Mouse (Mus musculus) right cerebral cortex, adult 2 months (tissue): Measurements from ENCODE around the gene Pld1.
A peak's percentile ranks its signal among the peaks of the same experiment; 100 is the strongest.

Experiments
- DNase-seq, 2 experiments: peaks; one replicate each; pipeline ENCODE4 v3.0.0; 2021 to 2022; ENCODE audit warnings: low spot score in 2 of 2

Pld1 gene

DNA sequence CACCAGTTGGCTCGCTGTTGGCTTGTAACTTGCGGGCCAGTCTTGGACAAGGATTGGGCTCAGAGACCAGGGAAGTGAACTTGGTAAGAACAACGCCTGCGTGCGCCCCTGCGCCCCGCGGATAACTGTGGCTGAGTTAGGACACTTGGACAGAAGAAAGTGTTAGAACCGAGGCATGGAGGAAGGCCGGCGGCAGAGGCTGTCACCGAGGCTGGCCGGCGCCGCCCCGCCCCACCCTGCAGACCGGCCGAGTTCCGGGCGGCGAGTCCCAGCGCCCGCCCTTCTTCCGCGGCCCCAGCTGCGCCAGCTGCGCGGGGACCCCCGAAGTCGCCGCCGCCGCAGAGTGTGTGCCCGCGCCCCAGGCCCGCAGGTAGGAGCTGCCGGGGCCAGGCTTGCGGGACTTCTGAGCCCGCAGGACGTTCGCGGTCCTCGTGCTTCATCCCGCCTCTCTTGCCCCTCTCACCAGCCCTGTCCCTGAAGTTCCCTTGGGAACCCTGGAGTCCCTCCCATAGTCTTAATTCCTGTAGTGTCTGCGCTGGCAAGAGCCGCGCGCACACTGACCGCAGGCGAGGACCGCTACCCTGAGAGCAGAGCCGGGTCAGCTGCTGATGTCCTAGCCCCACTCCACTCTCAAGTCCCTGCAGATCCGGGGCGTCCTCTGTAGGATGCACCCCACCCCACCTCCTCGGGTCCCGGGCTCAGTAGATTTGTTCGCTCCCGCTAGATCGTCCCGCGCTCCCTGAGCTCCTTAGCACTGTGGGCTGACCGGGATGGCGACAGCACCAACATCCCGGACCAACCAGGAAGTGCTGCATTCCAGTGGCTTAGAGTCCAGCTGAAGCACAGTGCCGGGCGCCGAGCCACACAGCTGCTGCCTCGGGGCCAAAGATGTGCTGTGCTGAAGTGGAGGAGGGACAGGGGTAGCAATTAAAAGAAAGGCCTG, at the start of gene Pld1:
Gene Pld1 (plus strand): TSS at position 315 of the 943 bp plus-strand sequence.
- DNase-seq, result peak; percentile 43 to 48

DNA sequence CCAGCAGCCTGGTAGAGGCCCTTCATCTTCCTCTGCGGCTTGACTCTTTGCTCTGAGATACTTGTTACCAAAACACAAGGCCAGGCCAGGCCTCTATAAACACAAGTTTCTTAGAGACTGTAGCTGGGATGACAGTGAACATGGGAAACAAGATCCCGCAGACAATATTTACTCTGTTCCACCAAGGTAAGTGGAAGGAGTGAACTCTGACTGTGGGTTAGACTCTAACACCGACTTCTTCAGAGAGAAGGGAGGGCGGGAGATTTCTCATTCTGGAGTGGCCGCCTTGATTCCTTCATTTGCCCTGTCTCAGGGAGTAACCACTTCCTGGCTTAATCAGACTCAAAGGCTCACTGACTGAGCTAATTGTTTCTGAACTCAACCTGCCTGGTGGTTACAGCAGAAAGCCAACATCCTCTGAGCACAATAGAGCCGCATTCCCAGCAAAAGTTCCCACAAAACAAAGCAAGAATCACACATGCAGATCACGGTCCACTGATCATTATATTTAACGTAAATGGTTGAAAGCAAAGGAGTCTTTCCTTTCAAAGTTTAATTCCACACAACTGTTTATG, 42.1 kb upstream of the Pld1 start, which contains the start of gene Tmem212:
Gene Tmem212 (minus strand): TSS at position 51 of the 575 bp plus-strand sequence.
- no peak for DNase-seq

DNA sequence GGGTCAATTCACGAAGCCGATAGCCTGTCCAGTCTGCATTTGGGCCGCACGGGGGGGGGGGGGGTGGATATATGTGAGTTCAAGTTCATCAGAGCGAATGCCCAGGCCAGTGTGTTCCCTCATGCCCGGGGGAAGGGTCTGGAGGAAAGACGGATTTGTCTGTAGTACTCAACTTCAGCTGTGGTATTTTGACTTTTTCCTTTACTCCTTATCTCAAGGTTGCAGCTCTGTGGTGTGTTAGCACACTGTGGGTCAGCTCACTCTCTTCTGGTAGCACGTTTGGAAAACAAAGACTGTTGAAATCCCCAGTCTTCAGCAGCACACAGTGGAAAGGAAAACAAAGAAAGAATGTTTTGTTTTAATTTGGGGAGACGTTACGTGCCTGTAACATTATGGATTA, 40.3 kb upstream of the Pld1 start:
- no peak for DNase-seq

DNA sequence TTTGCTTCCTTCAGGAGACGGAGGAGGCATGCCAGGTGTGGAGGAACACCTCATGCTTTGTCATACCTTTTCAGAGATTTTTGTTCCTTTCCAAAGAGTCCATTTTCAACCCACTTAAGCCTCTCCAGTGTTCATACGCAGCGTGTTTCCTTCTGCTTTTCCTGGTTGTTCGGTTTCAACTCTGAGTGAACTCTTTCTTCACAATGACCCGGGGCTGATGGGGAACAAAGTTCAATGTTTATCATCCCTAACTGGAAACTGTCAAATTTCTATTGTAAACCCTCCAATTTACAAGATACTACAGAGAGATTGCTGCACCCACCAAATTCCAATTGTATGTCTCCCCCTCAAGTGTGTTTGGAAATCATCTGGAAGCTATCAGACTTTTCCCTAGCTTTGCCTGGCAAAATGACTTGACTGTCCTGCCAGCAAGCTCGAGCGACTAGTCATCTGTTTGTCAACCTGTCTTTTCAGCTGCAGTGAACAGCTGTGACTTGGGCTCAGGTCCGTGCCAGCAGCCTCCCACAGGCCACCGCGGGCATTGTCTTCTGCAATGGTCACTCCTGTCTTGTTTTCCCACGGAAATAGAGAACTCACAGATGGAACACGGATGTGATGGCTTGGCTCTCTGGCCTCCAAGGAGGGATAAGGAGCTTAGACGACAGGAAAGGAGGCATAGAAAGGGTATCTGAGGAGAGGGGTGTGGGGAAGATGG, 39.3 kb upstream of the Pld1 start:
- DNase-seq, result no peak

DNA sequence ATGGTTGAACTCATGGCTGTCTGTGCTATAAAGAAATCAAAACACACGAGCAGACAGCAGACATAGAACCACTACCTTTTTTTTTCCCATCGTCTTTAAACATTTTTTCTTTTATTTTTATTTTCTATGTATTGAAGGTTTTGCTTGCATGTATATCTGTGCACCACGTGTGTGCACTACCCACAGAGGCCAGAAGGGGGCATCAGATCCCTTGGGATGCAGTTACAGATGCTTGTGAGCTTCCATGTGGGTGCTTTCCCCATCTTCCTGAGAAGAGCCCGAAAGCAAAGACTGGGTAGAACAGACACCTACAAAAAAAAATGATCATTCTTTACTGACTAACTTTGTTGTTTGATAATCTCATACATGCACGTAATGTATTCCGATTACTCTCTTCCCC, 36.6 kb upstream of the Pld1 start:
- no peak for DNase-seq

DNA sequence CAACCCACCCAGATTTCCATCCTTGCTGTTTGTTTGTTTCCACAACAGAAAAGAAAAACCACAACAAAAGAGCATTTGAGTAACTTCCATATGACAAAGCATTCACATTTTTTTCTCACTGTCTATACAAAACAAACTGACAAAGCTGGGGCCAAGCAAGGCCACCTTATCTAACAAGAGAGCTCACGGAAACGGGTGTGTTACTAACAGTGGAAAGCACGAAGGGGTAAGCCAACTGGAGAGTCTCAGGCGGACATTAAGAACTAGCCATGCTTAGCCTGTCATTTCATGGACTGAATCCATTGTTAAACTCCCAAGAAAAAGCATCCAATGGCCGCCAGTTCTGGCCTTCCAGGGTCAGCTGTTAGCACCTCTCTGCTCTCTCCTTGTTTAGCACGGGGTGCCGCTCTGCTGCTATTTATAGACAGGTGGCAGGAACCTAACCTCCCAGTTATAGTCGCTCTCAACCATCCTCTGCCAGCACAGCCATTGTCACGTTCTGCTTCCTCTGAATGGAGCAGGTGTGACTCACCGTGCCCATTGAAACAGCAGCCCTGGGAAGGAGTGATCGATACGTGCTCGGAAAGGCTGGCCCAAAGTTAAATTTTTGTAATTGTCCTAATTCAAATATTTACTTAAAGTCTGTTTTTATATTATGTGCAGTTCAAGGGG, 33.7 kb upstream of the Pld1 start:
- DNase-seq, result no peak

DNA sequence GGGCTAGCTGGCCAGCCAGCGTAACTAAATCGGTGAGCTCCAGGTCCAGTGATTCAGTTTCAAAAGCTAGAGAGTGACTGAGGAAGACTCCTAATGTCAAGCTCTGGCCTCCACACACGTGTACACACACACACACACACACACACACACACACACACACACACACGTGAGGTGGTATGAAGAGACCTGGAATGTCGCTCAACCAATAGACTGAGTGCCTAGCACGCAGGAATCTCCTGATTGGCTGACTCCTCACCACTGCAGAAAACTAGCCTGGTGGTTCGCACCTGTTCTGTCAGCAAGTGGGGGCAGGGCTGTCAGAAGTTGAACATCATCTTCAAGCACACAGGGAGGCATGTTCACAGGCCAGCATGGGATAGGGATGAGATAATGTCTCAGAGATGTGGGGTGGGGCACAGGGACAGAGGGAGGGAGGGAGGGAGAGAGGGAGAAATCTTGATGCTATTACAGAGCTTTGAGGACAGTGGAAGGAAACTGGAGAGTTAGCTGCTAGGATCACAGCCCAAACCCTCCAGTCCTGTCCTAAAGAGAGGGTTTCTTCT, 31.8 kb upstream of the Pld1 start:
- no peak for DNase-seq

DNA sequence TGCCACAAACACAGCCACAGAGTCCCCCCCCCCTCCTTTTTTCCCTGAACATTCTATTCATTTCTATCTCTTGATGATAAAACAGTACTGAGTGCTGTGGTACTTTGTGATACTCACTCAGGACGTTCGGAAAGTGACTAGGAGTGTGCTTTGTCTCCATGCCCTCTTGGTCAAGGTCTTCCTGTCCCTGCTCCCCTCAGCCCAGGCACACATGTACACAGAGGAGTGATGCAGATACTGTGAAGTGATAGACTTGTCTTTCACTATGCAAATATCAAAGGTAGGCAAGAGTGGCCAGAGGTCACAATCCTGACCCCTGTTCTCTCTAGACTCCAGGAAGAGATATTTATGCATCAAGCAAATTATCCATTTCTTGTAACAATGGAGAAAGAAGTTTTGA, 31.2 kb upstream of the Pld1 start:
- DNase-seq, result no peak

DNA sequence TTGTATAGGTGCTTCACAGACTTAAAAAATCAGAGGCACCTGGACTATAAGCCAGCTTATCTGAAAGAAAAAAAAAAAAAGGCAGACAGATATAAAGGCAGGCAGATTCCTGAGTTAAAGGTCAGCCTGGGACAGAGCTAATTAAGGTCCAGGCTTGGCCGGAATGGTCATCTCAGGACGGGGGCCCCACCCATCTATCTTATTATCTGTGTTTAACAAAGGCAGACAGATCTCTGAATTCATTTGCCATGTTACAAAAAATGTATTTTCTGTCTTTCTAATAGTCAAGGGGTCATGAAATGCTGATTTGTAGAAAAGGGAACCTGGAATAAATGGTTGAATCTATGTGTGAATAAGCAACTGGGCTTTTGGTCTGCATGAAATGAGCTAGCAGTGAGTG, 30.2 kb upstream of the Pld1 start:
- DNase-seq, result no peak

DNA sequence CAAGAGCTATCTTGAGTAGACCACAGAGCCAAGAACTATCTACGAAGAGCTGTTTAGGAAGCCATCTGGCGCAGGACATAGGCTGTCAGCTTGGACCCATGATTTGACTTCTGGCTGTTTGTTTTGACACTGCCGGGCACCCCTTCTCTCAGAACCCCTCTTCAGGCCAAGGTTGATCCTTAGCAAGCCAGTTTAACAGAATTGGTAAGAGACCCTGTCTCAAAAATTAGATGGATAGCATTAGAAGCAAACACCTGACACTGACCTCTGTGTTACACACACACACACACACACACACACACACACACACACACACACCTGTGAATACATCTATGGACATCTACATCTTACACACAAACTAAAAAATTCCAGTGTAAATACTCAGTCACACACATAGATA, 29.5 kb upstream of the Pld1 start:
- no peak for DNase-seq

DNA sequence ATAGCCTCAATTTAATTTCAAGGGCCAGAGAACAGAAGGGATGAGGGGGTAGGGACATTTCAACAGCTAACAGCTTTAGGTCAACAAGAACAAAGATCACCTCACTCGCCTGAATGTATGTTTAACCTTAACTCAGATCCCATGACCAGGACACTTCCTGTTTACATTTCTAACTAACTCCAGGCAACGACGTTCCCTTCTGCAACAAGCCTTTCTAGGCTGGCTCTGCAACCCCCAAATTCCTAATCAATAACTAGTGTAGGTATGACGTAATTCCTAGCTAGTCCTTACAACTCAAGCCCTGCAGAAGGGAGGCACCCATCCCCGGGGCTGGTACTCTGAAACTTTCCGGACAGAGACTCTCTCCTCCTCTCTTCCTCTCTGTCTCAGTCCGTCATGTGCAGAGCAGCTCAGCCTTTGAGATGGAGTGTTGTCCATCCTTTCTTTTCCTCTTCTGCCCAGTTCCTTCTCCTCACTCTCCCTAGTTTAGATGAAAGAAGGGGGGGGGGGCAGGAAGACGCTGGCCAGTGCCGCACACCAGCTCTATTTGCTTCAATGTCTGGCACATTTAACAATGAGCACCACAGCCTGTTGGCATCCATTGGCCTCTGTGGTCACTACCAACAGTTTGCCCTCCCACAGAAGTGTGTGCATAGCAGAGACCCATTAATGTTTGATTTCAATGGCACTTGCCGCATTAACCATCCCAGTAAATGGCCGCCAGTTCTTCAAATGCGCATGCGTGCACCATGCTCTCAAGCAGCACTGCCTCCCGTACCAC, 19.6 kb upstream of the Pld1 start:
- no peak for DNase-seq

DNA sequence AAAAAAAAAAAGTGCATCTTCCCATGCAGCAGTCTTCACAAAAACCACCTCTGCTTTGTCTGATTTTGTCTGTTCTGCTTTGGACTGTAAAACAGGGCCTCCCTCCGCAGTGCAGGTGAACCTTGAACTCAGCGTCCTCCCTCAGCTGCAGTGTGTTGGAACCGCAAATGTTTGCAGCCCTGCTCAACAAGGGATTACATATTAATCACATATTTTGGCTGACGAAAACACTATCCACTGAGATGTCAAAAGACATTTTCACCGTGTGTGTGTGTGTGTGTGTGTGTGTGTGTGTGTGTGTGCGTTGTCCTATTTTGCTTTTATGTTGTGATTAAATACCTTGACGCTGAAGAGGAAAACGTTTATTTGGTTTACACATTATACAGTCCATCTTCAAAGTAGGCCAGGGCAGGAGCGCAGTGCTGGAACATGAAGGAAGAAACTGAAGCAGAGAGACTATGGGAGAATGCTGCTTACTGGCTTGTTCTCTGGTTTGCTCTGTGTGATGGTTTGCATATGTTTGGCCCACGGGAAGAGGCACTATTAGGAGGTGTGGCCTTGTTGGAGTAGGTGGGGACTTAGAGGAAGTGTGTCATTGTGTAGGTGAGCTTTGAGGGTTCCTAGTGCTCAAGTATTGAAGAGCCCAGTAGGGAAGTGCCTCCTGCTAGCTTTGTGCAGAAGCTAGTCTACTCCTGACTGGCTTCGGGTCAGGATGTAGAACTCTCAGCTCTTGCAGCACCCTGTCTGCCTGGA, 17.1 kb upstream of the Pld1 start:
- no peak for DNase-seq

DNA sequence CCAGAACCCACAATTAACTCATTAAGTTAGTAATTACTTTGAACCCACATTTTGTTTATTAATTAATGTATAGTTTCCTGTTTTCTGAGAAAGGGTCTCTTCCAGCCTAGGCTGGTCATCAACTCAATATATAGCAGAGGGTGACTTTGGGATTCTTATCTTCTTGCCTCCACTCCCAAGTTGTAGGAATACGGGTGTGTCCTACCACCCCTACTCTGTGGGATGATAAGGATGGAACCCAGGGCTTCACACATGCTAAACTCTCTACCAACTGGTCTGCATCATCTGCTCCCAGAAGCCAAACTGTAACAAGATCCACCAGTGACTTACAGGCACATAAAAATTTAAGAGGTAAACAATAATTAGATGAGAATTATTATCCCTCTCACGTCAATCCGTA, 14.5 kb upstream of the Pld1 start:
- no peak for DNase-seq

DNA sequence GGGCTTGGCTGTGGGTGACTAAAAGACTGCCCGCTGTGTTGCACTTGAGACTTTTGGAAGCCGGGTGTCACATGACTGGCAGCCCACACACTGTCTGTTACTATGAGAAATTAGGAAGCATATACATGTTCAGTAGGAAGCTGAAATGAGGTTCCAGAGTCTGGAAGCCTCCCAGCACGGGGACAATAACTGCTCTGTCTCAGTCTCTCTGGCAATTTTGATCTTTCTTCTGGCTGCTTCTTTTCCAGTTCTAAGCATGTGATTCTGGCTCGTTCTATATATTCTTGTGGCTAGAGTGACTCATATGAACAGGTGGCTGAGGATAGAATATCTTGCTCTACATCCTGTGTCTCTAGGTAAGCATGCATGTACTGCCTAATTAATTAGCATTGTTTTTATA, 9.3 kb upstream of the Pld1 start:
- peak; percentile 41 to 44 for DNase-seq

DNA sequence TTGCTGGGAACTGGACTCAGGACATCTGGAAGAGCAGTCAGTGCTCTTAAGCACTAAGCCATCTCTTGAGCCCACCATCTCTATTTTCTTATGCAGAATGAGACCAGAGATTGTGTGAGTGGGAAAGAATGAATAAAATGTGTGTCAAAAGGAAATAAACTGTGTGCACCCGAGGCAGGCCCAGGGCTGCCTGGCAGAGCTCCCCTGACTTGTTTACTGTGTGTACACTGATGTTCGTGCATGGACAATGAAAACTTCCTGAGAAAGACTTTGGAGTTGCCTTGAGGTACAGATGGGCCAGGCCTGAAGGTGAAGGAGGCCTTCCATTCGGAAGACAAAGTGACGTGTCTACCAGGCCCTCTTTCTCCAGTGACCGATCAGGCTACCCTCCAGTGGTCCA, 6.1 kb upstream of the Pld1 start:
- DNase-seq, result no peak

DNA sequence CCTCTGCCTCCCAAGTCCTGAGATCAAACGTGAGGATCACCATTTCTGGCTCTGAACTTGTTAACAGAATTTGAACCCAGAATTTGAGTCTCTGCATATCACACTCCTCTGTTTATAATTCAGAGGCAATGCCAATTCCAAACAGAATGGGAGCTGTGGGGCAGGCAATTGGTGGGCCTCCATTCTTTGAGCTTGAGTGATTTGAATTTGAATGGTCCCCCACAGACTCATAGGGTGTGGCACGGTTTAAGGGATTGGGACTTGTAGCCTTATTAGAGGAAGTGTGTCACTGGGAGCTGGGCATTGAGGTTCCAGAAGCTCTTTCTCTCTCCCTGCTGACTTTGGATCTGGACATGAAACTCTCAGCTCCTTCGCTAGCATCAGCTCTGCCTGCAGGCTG, 2.9 kb upstream of the Pld1 start:
- no peak for DNase-seq

DNA sequence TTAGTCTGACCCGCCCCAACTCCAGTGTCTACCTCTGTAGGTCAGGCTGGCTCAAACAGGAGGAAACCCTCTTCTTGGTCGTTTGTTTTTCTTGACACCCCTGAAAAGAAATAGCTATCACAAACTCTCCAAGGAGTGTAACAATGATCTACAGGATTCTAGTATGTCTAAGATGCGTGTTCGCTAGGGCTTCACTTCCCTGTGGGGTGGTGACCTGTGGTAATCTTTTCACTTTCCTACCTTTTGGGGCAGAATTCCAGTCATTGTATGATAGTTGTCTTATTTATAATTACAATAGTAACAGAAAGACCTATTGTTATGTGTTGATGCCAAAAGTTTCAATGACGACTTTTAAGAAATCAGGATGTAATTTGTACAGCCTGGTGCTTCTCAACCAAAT, 1.8 kb upstream of the Pld1 start:
- DNase-seq, result no peak

DNA sequence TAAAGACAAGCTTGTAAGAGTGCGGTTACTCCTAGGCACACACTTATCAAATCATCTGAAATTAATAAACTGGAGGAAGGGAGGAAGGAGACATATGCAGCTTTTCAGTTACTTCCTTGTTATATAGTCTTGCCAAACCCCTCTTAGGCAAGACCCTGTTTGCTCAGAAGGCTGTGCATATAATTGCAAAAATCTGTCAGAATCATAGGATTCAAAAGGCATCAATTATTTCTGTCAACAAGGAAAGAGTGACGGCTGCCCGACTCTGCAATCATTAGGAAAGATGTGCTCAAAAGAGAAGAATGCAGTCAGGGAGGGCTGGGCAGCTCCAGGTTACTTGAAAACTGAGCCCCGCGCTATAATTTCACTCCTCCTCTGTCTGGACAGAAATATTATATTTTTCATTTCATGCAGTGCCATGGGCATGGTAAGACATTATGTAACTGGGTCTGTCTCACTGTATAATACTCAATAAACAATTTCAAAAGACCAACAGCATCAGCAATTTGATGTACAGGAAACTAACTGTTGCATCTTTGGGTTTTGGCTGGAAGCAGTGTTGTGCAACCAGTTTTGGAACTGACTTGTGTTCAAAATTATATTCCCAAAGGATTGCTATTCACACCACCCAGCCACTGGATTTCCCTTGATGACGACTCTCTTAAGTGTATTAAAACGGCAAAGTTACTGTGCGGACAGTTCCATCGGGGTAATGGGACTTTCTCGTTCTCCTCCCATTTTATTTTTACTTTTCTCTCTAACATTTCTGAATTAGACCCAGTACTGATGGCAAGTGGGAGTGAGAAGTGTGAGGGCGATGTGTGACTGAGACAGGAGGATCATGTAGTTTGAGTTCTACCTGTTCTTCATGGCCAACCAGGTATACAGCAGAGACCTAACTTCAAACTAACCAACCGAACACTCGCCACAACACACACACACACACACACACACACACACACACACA, 1.1 kb upstream of the Pld1 start:
- DNase-seq, result no peak

DNA sequence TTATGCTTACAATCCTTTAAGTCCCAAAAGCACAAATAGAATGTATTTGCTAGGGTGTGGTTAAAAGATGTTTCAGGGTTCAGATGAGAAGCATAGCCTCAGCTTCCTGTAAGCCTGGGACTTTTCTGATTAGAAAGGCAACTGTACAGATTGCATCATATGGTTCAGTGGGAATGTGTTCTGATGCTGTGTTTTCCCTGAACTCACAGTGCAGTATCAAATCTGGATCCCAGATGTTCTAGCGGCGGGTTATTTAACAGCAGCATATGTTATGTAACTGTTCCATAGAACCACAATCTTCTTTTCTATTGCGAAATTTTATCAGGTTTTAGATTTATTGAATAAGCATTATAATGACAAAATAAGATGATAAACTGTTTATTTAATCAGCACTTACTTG, 3.1 kb downstream of the Pld1 start:
- DNase-seq, result no peak
